Mouse (Mus musculus) intestine, embryonic 14.5 days (tissue): ENCODE measurements around the gene Clpb. TPM values are rescaled to one million over a fixed set of nuclear protein-coding genes. Genes with fewer than 3 reads are reported as not detected.

Experiments used
- ATAC-seq: fragments of 200-750 bp; cut with Nextera tagmentation; replicated peaks from 2 replicates; pipeline ENCODE4 v1.8.0; 2017; ENCODE audit warnings: low read depth, moderate number of reproducible peaks, moderate TSS enrichment, moderate library complexity; ENCODE audit not compliant: low FRiP score, low TSS enrichment
- DNase-seq: peaks from one replicate; pipeline ENCODE4 v3.0.0-alpha.2; 2018; ENCODE audit warnings: low spot score
- H3K27ac ChIP-seq: fragments of 300-500 bp; sonication (generic); 2 replicates; pipeline ENCODE4 v1.5.1; 2014; ENCODE audit warnings: low read depth, mild to moderate bottlenecking, control low read depth
- H3K27me3 ChIP-seq: fragments of 300-500 bp; sonication (generic); replicated peaks from 2 replicates; pipeline ENCODE4 v1.6.1; 2014; ENCODE audit warnings: low read length, control low read depth; ENCODE audit not compliant: control insufficient read depth, insufficient read depth
- H3K36me3 ChIP-seq: fragments of 300-500 bp; sonication (generic); 2 replicates; pipeline ENCODE4 v1.6.1; 2014; ENCODE audit warnings: low read length, control low read depth; ENCODE audit not compliant: control insufficient read depth, insufficient read depth
- H3K4me1 ChIP-seq: fragments of 300-500 bp; sonication (generic); replicated peaks from 2 replicates; pipeline ENCODE4 v1.6.1; 2014; ENCODE audit warnings: low read length, control low read depth, mixed read lengths; ENCODE audit not compliant: control insufficient read depth, insufficient read depth
- H3K4me2 ChIP-seq: fragments of 300-500 bp; sonication (generic); 2 replicates; pipeline ENCODE4 v1.6.1; 2014; ENCODE audit warnings: low read length
- H3K4me3 ChIP-seq: fragments of 300-500 bp; sonication (generic); 2 replicates; pipeline ENCODE4 v1.5.1; 2014; ENCODE audit warnings: low read depth, low read length, control low read depth, mixed read lengths
- H3K9ac ChIP-seq: fragments of 300-500 bp; sonication (generic); 2 replicates; pipeline ENCODE4 v1.6.1; 2014; ENCODE audit warnings: mild to moderate bottlenecking, low read length
- H3K9me3 ChIP-seq: fragments of 300-500 bp; sonication (generic); 2 replicates; pipeline ENCODE4 v1.6.1; 2016; ENCODE audit warnings: low read length, control low read depth; ENCODE audit not compliant: control insufficient read depth
- WGBS: fragments of 180-500 bp; shearing (Covaris S2); extraction: QIAGEN DNeasy Blood & Tissue Kit; methylation state at CpG from one replicate; pipeline ENCODE4 v1.1.7; 2014; 5-methylcytosine and 5-hydroxymethylcytosine counted together
- polyA plus RNA-seq: library from polyadenylated mRNA; unstranded; fragments of >200 nt; fragmentation: Nextera tagmentation; extraction: Ambion mirVana; gene quantifications from 2 replicates; pipeline ENCODE4 v1.2.1, GENCODE M21; 2014

The Clpb gene
- polyA plus RNA-seq, 1 experiment from 2014 or later = 50.8 TPM

- Histone ChIP-seq H3K4me2 (peak overlapping the region; percentile 75), H3K4me1 (peaks cover 20% of the 10 kb centered on the region), H3K36me3 (peaks cover 35% of the 10 kb centered on the region), H3K27ac (peak overlapping the region; percentile 91; the same call in 1 of the 2 replicates), H3K9ac (peak overlapping the region; percentile 98), H3K9me3 (no peaks in the 10 kb centered on the region), H3K27me3 (no peaks in the 10 kb centered on the region), H3K4me3 (peak overlapping the region; percentile 92)
- DNase-seq (no peak), ATAC-seq (no peak)
- 29% methylated on average over 5 of the region's 5 CpGs for WGBS
Measured at GRCm38 (mm10) chr7:101835457-101836109, 172.2 kb downstream of the Clpb start.

GRCm38 (mm10) chr7:101836271-101837153 is 173.1 kb downstream of the Clpb start:
- peak overlapping the region; percentile 98 for H3K9ac ChIP-seq
- no peaks in the 10 kb centered on the region for H3K27me3 ChIP-seq
- peaks cover 20% of the 10 kb centered on the region for H3K4me1 ChIP-seq
- peak; percentile 88 for DNase-seq
- ATAC-seq = peak; percentile 51
- under 1% methylated on average over 56 of the region's 63 CpGs for WGBS
- peaks cover 26% of the 10 kb centered on the region for H3K36me3 ChIP-seq
- H3K27ac ChIP-seq = peak overlapping the region; percentile 91
- H3K4me2 ChIP-seq = peak overlapping the region; percentile 75
- H3K9me3 ChIP-seq = no peaks in the 10 kb centered on the region
- H3K4me3 ChIP-seq = peak overlapping the region; percentile 92

- H3K9ac ChIP-seq = peak overlapping the region; percentile 98
- under 1% methylated on average over 20 of the region's 20 CpGs for WGBS
- H3K4me3 ChIP-seq = peak overlapping the region; percentile 92
- peaks cover 20% of the 10 kb centered on the region for H3K4me1 ChIP-seq
- H3K27ac ChIP-seq = peak overlapping the region; percentile 91
- no peaks in the 10 kb centered on the region for H3K9me3 ChIP-seq
- peak overlapping the region; percentile 75 for H3K4me2 ChIP-seq
- no peak for DNase-seq
- H3K36me3 ChIP-seq = peaks cover 20% of the 10 kb centered on the region
- H3K27me3 ChIP-seq = no peaks in the 10 kb centered on the region
- ATAC-seq = peak; percentile 1
Measured at GRCm38 (mm10) chr7:101837154-101837605, 173.7 kb downstream of the Clpb start.

- DNase-seq (peak; percentile 90), ATAC-seq (peak; percentile 88)
- Histone ChIP-seq H3K9ac (peak within 1 kb of the TSS; percentile 98), H3K4me3 (peak within 1 kb of the TSS; percentile 92), H3K36me3 (peaks cover 13% of the 10 kb centered on the region), H3K27me3 (no peaks in the 10 kb centered on the region), H3K4me2 (peak within 1 kb of the TSS; percentile 75), H3K9me3 (no peaks in the 10 kb centered on the region), H3K4me1 (peaks cover 20% of the 10 kb centered on the region), H3K27ac (peak within 1 kb of the TSS; percentile 91)
- under 1% methylated on average over 64 of the region's 64 CpGs for WGBS
Measured at GRCm38 (mm10) chr7:101837606-101838471, 174.4 kb downstream of the Clpb start, which contains the start of gene Inppl1. Gene Inppl1, minus strand, starts transcription at chr7:101838229.

GRCm38 (mm10) chr7:101844186-101844585 is 180.8 kb downstream of the Clpb start:
- no peak overlapping the region for H3K9ac ChIP-seq
- no peaks in the 10 kb centered on the region for H3K4me1 ChIP-seq
- DNase-seq = no peak
- no peaks in the 10 kb centered on the region for H3K9me3 ChIP-seq
- no peak for ATAC-seq
- H3K27ac ChIP-seq = no peak overlapping the region
- 62% methylated on average over 6 of the region's 6 CpGs for WGBS
- no peak overlapping the region for H3K4me3 ChIP-seq
- no peaks in the 10 kb centered on the region for H3K27me3 ChIP-seq
- H3K4me2 ChIP-seq = no peak overlapping the region
- no peaks in the 10 kb centered on the region for H3K36me3 ChIP-seq

Other genes starting within 250 kb of the Clpb start
- gene Pde2a, start 241.9 kb upstream of the Clpb start, polyA plus RNA-seq = 16.4 and 20.0 TPM in 2 replicates
- 0.07 and 0.08 TPM in 2 replicates for gene Art2b, start 78.0 kb upstream of the Clpb start, polyA plus RNA-seq
- gene Phox2a, start 154.7 kb downstream of the Clpb start, polyA plus RNA-seq = 6.9 and 7.5 TPM in 2 replicates
- 24.8 and 27.2 TPM in 2 replicates for gene Inppl1, start 174.6 kb downstream of the Clpb start, polyA plus RNA-seq
- 2.1 and 2.5 TPM in 2 replicates for gene Folr2, start 193.6 kb downstream of the Clpb start, polyA plus RNA-seq
- 71.3 and 76.3 TPM in 2 replicates for gene Anapc15, start 200.1 kb downstream of the Clpb start, polyA plus RNA-seq
- 76.1 and 79.2 TPM in 2 replicates for gene Folr1, start 207.2 kb downstream of the Clpb start, polyA plus RNA-seq
- gene Lamtor1, start 242.3 kb downstream of the Clpb start, polyA plus RNA-seq = 153 and 167 TPM in 2 replicates
- gene Tomt, start 242.7 kb downstream of the Clpb start, polyA plus RNA-seq = 0.44 and 0.97 TPM in 2 replicates